Mouse (Mus musculus) B cell, adult 2 months (primary cell): Measurements from ENCODE around the gene Slc22a7.

ENCODE experiments used
- DNase-seq, 2 experiments: peaks; one replicate each; pipeline ENCODE4 v3.0.0; 2022

Gene Slc22a7

GRCm38 (mm10) chr17:46438298-46438873, at the start of gene Slc22a7:
Gene Slc22a7, minus strand, starts transcription at chr17:46438457.
- DNase-seq, result no peak

DNA sequence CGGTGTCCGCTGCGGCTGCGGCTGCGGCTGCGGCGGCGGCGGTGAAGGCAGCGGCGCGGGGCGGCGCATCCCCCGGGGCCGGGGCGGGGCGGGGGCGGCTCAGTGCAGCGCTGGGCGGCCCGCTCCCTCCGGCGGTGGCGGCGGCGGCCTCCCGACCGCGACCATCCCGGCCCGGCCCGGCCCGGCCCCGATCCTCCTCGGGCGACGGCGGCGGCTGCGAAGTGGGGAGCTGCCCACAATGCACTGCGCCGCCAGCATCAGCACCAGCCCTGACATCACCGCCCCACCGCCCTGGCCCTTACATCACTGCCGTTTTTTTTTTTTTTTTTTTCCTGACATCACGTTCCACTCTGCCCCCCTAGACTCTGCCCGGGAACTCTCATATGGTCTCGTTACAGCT, 49.2 kb upstream of the Slc22a7 start, which contains the start of gene Ttbk1:
Ttbk1 (minus strand) TSS at position 245 of the 400 bp plus-strand sequence.
- DNase-seq, result peak; percentile 24 to 35

DNA sequence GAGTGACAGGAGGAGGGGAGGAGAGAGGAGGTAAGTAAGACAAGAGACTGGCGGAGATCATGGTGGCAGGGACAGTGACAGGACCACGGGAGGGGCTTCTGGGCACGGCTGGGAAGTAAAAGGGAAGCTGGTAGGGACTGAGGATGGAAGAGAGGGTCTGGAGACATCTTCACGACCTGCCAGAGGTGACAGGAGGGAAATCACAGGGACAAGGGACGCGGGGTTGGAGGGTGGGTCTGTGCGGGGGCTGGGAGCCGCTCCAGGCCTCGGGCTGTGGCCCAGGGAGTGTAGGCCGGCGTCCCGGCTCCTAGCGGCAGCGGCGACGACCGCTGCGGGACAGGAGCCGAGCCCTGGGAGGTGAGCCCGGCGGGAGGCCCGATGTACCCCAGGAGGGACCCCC, 48.7 kb upstream of the Slc22a7 start:
- no peak for DNase-seq

- DNase-seq, result peak; percentile 52
These were observed 46.2 kb upstream of the Slc22a7 start for GRCm38 (mm10) chr17:46484461-46484875.

DNA sequence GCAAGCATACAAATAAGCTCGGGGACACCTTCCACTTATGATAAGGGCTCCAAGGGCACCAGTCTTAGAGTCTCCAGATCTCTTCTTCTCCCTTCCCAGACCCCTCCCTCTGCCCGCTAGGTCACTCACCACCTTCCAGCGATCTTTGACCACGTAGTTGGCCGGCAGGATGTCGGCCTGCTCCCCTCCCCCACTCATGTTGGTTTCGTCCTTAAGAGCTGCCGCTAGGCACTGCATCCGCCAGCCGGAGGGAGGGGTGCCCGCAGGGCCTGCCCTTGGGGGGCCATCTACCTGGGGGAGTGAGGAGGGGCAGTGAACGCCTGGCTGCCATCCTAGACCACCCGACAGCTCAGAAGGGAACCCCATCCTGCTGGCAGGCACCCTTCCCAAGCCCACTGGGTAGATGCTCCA, 45.8 kb upstream of the Slc22a7 start:
- peak in 1 of 2 experiments; percentile 51 for DNase-seq

GRCm38 (mm10) chr17:46483561-46484001, 45.3 kb upstream of the Slc22a7 start:
- peak; percentile 8 to 29 for DNase-seq

DNA sequence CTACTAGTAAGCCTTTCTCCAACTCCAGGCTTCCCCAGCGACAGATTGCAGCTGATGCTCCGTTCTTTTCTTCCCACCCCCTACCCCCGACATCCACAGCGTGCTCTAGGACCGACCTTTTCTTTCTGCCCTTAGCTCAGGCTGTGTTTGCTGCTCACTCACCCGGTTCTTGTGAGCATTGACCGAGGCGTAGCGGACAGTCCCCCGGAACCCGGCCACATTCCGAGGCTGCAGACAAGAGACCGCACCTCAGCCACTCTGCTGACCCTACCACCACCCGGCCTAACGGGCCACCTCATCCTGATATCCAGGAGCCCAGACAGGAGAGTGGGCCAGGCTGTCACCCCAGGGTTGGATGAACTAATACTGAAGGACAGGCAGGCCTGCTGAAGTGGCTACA, 39.0 kb upstream of the Slc22a7 start:
- DNase-seq, result no peak

GRCm38 (mm10) chr17:46476601-46477000, 38.3 kb upstream of the Slc22a7 start:
- DNase-seq, result no peak

DNA sequence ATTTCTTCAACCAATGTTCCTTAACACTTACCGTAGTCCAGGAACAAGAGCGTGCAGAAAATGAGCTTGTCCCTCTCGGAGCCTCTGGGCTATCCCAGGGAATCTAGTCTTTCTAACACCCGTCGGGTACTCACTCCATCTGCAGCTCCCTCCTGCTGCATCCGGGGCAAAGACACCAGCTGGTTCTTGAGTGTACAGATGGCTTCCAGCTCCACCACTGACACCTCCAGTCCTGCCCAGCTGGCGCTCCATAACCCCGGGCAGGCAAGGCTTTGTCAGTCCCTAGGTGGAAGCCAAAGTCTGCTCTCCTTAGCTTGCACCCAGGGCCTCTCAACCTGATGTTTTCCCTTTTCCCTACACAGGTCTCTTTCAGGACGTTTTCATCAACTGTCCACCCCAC, 29.6 kb upstream of the Slc22a7 start:
- no peak for DNase-seq

DNA sequence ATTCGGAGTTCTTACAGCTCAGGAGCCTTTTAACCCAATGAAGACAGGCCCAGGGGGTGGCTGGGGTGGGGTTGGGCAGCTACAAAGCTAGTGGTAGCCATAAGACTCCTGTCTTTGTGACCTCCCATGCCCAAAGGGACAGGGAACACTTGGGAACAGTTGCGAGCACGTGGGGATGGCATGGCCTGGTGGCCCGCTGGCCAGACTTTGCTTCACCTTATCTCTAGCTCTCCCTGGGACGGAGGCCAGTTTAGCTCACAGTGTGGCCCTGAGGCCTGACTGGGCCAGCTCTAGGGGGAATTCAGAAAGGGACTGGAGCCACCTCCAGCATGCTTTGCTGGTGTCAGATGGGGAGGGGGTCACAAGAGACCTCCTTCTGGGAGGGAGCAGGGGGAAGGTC, 24.0 kb upstream of the Slc22a7 start:
- DNase-seq, result no peak

- no peak for DNase-seq
These were observed 23.1 kb upstream of the Slc22a7 start for GRCm38 (mm10) chr17:46461347-46461746.

DNA sequence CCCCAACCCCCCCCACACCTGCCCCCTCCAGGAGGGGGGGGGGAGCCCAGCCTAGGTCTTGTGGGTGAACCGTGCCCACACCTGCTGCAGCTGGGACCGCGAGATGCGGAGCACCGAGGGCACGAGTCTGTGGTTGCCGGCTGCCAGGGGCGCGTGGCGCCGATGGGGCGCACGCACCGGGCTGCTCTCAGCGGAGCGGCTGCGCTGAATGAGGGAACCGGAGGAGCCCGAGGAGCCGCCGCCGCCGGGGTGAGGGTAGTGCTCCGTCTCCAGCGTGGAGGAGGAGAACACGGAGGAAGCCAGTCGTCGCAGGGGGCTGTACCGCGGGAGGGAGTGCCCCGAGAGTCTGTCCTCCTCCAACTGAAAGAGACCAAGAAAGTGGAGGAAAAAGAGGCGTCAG, 22.4 kb upstream of the Slc22a7 start:
- no peak for DNase-seq

DNA sequence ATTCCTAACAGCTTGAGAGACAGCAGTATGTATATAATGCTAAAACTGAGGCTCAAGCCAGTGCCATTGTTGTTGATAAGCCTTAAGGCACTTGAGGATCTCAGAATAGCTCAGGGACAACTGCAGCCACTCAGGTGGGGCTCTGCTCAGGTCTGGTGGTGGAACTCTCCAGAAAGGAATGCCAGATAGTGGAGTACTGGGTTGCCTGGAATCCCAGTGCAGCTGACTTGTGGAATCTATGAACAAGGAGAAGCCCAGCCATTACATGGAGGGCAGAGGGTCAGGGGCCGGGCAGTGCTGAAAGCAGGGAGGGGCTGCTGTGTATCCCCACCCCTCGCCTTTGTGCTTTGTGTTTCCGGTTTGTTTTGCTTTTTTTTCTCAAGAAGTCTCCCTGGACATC, 20.2 kb upstream of the Slc22a7 start:
- no peak for DNase-seq

DNA sequence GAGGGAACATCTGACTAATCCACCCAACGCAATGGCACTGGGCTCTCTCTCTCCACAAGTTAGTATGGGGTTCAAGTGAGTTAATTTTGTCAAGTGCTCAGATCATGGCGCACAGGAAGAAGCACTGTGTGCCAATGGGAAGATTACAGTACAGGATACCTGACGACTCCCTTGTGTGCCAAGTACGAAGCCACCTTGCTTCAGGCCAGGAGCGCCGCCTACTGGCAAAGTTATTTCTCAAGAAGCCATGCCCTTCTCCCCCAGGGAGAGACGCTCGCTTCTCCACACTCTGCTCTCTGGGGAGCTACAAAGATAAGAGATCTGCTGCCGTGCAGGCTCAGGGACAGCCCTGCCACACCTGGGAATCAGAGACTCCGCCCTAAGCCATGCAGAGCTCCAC, 19.5 kb upstream of the Slc22a7 start:
- peak; percentile 69 to 71 for DNase-seq

DNA sequence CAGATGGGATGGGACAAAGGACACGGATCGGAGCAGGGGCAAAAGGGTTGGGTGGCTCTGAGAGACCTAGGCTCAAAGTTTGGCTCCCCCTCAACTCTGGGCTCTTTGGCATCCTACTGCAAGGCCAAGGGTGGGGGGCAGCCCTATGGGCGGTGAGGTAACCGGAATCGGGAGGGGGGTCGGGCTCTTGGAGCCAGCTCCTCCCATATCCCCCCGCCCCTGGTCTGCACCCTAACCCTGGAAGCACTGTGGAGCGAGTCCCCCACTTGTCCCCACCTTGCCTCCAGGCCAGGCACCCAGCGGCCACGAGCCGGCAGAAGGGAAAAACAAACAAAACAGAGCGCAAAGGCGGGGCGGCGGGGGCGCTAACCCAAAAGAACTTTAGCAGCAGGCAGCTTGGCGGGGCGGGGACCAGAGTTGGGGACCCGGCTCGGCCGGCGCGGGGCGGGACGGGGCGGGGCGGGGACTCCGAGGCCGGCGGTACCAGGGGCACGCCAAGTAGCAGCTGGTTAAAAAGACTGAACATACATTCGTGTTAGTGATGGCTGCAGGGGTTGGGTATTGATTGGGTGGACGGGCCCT, 16.9 kb upstream of the Slc22a7 start:
- DNase-seq, result peak; percentile 21 to 27

DNA sequence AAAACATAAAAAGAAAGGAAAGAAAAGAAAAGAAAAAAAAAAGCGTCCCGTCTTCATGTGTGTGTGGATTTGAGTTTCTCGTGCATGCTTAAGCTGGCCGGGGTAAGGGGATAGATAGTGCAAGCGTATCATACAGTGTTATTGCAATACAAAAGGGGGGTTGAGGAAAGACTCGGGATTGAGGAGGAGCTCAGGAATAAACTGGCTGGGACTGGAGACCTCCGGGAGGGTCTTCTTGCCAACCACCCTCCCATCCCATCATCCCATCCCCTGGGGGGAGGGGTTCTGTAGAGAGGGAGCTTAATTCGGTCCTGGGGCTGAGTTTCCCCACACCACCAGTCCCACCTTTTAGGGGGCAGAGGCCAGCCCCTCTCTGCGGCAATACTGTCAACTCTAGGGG, 16.3 kb upstream of the Slc22a7 start:
- DNase-seq, result no peak

DNA sequence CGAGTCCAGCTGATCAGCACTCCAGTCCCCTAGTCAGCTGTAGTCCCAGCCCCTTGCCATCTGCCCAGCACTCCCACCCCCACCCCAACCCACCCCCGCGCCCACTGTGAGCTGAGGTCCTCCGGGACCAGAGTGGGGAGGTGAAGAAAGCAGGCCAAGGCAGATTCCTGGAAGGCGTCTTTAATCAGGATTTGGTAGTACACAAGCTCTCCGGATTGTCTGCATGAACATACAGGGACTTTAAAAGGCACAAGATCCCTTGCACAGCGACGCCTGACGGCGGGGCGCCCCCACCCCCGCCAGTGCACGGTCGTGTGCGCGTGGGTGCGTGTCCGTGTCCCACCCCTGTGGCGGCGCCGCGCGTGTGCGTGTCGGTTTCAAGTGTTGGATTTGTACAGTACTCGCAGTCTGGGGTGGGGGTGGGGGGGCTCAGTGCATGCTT, 15.7 kb upstream of the Slc22a7 start:
- no peak for DNase-seq

DNA sequence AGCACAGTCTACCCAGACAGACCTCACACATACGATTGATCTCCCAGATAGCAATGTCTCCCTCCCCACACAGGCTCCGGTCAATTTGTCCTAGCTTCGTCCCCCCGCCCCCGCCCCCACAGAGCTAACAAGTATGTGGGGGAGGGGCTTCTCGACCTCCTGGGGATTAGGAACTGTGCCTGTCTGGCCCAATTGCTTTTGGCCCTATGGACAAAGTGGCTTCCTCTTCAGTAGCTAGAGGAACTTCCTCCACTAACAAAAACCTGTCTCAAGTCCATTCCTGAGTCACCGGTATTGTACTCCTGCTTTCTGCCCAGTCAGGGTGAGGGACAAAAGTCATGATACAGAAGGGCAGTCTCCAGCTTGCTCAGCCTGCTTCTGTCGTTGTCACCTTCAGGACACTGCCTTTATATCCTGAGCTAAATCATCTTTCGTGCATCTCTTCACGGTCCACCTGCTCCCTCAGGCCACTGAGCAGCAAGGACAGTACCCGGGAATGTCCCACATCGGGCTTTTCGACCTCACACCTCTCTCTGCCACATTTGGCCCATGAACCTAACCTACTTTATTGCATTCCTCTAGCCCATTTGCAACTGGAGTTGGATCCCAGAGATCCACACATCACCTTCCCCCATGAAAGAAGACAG, 15.2 kb upstream of the Slc22a7 start:
- no peak for DNase-seq

DNA sequence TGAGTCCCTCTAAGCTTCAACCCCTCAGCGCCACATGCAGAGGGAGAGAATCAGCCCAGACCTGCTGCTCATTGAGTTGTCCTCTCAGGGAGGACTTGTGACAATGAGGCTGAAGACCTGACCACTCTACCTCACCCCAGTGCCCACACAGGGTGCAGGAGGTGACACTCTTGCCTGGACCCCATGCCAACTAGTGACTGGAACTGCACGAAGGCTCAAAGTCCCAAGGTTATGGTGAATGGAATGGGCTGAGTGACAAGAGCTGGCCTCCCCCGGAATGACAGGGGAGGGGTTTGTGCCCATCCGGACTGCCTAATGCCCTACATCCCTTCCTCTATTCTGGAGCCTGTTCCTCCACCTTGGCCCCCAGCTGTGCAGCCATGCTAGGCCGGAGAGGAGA, 14.4 kb upstream of the Slc22a7 start:
- no peak for DNase-seq

DNA sequence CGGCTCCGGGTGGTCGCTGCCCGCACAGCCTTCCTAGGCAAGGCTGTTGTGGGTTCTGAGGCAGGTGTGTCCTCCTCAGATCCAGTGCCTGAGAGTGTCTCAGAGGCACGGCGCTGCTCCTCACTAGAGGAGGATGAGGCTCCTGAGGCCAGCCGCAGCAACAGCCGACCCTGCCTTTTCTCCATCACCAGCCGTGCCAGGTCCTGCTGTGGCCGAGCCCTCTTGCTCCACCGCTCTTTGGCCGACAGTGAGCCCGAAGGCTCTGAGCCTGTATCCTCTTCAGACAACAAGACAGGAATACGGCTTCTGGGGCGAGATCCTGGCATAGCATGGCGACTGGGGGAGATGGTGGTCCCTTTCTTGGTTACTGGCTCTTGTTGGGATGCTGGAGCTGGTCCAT, 8.0 kb upstream of the Slc22a7 start:
- no peak for DNase-seq

- DNase-seq, result no peak
These were observed 6.8 kb upstream of the Slc22a7 start for GRCm38 (mm10) chr17:46444839-46445579.

- DNase-seq, result no peak
These were observed 919 bp upstream of the Slc22a7 start for GRCm38 (mm10) chr17:46439176-46439575.

DNA sequence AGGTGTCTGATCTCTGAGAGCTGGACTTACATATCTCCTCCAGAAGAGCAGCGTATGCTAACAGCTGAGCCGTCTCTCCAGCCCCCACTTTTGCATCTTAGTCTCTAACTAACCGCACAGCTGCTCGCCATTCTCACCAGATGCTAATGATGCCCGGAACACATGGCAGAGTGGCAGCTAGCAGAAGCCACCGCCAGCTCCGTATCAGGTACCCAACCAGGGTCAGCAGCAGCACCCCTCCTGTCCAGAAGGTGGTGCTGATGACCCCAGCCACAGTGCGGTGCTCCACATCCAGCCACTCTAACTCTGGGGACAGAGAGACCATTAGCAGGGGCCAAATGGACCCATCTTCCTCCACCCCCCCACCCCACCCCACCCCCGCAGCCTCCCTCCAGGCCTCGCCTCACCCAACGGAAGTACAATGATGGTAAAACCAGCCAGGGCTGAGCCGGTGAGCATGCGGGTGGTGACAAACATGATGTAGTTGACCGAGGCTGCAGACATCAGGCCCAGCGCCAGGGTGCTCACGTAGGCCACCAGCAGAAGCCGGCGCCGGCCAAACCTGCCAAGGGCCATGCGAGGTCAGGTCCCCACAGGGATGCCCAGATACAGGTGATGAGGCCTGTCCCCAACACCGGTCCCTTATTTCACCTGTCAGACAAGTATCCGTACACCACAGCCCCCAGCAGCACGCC, 1.4 kb downstream of the Slc22a7 start:
- peak; percentile 50 for DNase-seq
